Mouse (Mus musculus): Measurements from ENCODE around the gene Mroh3.

DNA sequence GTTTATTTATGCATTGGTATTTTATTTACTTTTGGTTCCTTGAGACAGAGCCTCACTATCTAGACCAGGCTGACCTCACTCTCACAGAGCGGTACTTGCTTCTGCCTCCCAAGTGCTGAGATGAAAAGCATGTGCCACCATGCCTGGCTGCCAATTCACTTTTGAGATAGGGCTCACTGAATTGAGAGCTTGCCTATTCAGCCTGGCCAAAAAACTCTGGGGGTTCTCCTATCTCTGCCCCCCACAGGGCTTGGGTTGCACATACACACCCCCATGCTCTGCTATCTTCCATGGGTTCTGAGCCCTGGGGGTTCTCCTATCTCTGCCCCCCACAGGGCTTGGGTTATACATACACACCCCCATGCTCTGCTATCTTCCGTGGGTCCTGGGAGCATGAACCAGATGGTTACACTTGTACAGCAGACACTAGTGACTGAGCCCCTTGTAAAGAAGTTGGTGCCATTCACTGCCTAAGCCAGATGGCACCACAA lies 33.1 kb downstream of the Mroh3 start:
- TF ChIP-seq POLR2A (IDR thresholded peaks at IDR 0.05; ENCODE audit: borderline replicate concordance, low read depth, low read length), result no peak
- no peak for TF ChIP-seq CTCF (IDR thresholded peaks at IDR 0.05; ENCODE audit: low read depth, low read length)
